Mouse (Mus musculus) stomach, postnatal 0 days (tissue): Measurements from ENCODE around the gene Nrcam. TPM values are rescaled to one million over a fixed set of nuclear protein-coding genes. Genes with fewer than 3 reads are reported as not detected.

ENCODE experiments used
- ATAC-seq: fragments of 200-750 bp; cut with Nextera tagmentation; 2 replicates; pipeline ENCODE4 v1.8.0; 2017; ENCODE audit not compliant: low FRiP score, low TSS enrichment
- DNase-seq: peaks from one replicate; pipeline ENCODE4 v3.0.0-alpha.2; 2016; ENCODE audit warnings: low spot score
- H3K27ac ChIP-seq: fragments of 300-500 bp; sonication (generic); replicated peaks from 2 replicates; pipeline ENCODE4 v1.5.1; 2014; ENCODE audit warnings: mild to moderate bottlenecking, control low read depth
- H3K27me3 ChIP-seq: fragments of 300-500 bp; sonication (generic); 2 replicates; pipeline ENCODE4 v1.6.1; 2014; ENCODE audit warnings: low read length; ENCODE audit not compliant: control insufficient read depth, insufficient read depth
- H3K36me3 ChIP-seq: fragments of 300-500 bp; sonication (generic); 2 replicates; pipeline ENCODE4 v1.6.1; 2014; ENCODE audit warnings: low read length, mixed read lengths; ENCODE audit not compliant: control insufficient read depth, insufficient read depth
- H3K4me1 ChIP-seq: fragments of 300-500 bp; sonication (generic); replicated peaks from 2 replicates; pipeline ENCODE4 v1.6.1; 2014; ENCODE audit warnings: antibody characterized with exemption; ENCODE audit not compliant: control insufficient read depth, insufficient read depth
- H3K4me2 ChIP-seq: fragments of 300-500 bp; sonication (generic); replicated peaks from 2 replicates; pipeline ENCODE4 v1.6.1; 2014; ENCODE audit warnings: low read depth, mild to moderate bottlenecking, control low read depth, moderate library complexity
- H3K4me3 ChIP-seq: fragments of 300-500 bp; sonication (generic); 2 replicates; pipeline ENCODE4 v1.5.1; 2014; ENCODE audit warnings: low read depth, low read length, control low read depth
- H3K9ac ChIP-seq: fragments of 300-500 bp; sonication (generic); 2 replicates; pipeline ENCODE4 v1.6.1; 2014; ENCODE audit warnings: mild to moderate bottlenecking, low read length, control low read depth, mixed read lengths
- H3K9me3 ChIP-seq: fragments of 300-500 bp; sonication (generic); 2 replicates; pipeline ENCODE4 v1.6.1; 2016; ENCODE audit warnings: low read length; ENCODE audit not compliant: control insufficient read depth
- CTCF ChIP-seq: IDR thresholded peaks from 2 replicates; pipeline ENCODE4 v1.5.1; 2016; ENCODE audit warnings: antibody characterized with exemption, low read depth, mild to moderate bottlenecking, moderate library complexity
- EP300 ChIP-seq: optimal IDR thresholded peaks from 2 replicates; pipeline ENCODE3; 2016; ENCODE audit warnings: antibody characterized with exemption
- WGBS: fragments of 180-500 bp; shearing (Covaris S2); extraction: QIAGEN DNeasy Blood & Tissue Kit; methylation state at CpG from one replicate; pipeline ENCODE4 v1.1.7; 2014; 5-methylcytosine and 5-hydroxymethylcytosine counted together
- polyA plus RNA-seq: library from polyadenylated mRNA; unstranded; fragments of >200 nt; fragmentation: Nextera tagmentation; extraction: Ambion mirVana; gene quantifications from 2 replicates; pipeline ENCODE4 v1.2.1, GENCODE M21; 2015

The Nrcam gene
- polyA plus RNA-seq, 1 experiment from 2014 or later: 1.2 TPM

DNA sequence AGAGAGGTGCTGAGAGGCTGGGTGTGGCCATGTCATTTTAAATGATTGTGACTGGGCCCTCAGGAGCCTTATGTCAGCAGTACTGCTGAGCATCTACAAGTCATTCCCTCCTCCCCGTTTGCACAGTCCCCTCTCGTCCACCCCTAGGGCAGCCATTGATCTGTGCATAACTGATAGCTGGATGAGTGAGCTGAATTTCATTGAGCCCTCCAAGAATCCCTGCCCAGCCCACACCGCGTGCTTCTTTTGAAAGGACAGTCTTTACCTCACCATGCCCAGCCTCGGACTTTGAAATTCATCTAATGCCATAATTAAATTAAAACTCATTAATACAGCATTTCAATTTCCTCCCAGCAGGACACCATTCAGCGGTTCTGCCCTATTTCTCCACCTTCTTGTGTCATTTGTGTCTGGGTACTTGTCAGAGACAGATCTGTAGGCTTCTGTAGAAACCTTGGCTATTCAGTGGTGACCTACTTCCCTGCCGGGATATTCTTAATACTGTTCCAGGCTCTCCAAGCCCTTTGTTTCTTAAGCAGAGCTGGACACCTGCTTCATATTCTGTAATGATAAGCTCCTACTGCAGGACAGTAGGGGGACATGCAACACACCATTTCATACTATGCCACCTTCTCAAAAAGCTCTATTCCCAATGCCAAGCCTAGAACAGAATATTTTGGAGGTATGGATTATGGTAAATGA, 190.9 kb downstream of the Nrcam start:
- no peak for ATAC-seq
- no peak overlapping the region for H3K27ac ChIP-seq
- no peak overlapping the region for H3K4me2 ChIP-seq
- no peak for TF ChIP-seq CTCF
- TF ChIP-seq EP300: no peak
- H3K4me3 ChIP-seq: no peak overlapping the region
- DNase-seq: no peak
- H3K9ac ChIP-seq: no peak overlapping the region
- H3K9me3 ChIP-seq: no peaks in the 10 kb centered on the region
- H3K4me1 ChIP-seq: no peaks in the 10 kb centered on the region
- 59% methylated on average over 7 of the region's 7 CpGs for WGBS
- H3K27me3 ChIP-seq: no peaks in the 10 kb centered on the region
- H3K36me3 ChIP-seq: no peaks in the 10 kb centered on the region

DNA sequence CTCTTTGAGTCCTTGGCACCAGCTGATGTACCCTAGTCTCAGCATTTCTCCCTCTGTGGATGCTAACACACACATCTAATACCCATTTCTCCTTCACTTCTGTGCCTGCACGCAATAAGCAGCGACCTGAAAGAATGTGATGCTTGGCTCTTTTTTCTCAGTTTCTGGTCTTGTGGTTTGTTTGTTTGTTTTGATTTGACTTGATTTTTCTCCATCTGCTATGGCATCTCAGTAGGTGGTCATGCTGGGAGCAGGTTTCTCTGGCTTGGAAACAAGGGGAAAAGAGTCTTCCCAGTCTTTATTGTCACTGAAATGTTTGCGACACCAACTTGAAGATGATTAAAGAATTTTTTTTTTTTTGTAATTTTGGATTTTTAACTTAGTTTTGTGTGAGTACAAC, 192.8 kb downstream of the Nrcam start:
- Histone ChIP-seq H3K4me2 (no peak overlapping the region), H3K36me3 (no peaks in the 10 kb centered on the region), H3K27me3 (no peaks in the 10 kb centered on the region), H3K9me3 (no peaks in the 10 kb centered on the region), H3K4me1 (no peaks in the 10 kb centered on the region), H3K4me3 (no peak overlapping the region), H3K9ac (no peak overlapping the region), H3K27ac (no peak overlapping the region)
- WGBS: 81% methylated on average over 3 of the region's 3 CpGs
- no peak for DNase-seq
- no peak for TF ChIP-seq EP300
- no peak for TF ChIP-seq CTCF
- no peak for ATAC-seq

DNA sequence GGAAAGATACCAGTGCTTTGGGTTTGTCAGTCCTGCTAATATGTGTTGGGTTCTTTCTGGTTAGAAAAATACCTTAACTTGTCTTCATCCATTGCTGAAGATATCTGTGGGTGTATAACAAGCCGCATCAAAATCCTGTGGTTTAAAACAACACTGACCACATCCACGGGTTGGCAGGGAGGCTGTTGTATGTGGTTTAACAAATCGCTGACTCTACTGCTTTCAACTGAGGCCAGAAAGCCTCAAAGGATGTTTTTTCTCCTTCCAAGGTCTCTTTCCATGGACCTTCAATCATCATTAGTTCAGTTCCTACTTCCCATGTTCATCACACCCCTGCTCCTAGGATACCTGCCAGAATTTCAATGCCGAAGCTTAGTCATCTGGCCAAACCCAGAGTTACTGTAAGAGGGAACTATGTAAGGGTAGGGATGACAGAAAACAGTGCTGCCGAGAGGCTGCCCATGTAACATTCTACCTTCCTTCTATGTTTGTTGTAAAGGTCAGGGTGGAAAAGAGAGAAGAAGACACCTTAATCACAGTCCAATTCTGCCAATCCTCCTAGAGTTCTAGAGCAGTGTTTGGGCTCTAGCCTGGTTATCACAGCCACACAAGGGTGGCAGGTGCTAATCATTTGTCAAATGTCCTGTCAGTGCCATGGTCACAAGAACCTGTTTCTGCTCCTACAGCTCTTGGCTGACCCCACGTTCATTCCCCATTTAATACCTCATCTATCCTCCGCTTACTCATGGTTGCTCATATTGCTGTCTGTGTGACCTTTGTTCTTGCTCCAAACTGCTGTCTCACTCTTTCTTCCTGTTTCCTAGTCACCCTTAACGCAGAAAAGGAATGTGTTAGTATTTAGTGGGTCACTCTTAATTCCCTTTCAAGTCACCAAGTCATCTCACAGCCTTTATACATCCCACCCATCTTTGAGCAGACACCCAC, 196.2 kb downstream of the Nrcam start:
- 69% methylated on average over 8 of the region's 8 CpGs for WGBS
- Histone ChIP-seq H3K36me3 (no peaks in the 10 kb centered on the region), H3K27me3 (no peaks in the 10 kb centered on the region), H3K9ac (no peak overlapping the region), H3K27ac (no peak overlapping the region), H3K4me3 (no peak overlapping the region), H3K9me3 (no peaks in the 10 kb centered on the region), H3K4me2 (no peak overlapping the region), H3K4me1 (no peaks in the 10 kb centered on the region)
- ATAC-seq: no peak
- TF ChIP-seq EP300: no peak
- DNase-seq: no peak

DNA sequence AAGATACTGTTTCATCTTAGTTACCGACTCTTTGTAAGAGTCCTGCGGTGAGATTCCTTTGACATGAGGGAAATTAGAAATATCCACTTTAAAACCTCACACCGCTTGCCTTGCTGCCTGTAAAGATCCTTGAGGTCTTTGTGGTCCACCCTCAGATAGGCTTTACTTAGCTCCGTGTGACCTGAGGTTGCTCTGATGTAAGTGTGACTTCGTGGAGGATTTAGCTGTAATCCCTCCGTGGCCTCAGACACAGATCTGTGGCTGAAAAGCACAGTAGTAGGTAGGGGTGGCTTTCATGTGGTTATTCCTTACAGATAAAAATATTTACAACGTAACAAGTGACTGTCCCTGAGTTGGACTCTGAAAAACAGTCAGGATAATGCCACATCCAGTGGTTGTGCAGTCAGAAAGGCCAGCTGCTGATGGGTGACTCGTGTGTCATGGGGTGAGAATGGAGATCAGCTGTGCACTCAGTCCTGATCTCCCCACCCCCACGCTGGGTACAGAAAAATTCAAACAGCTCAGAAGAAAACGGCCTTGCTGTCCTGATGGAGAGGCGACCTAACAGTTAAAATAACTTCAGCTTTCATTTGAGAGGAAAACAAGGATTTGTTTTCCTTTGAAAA, 199.8 kb downstream of the Nrcam start:
- Histone ChIP-seq H3K27ac (no peak overlapping the region), H3K9ac (no peak overlapping the region), H3K36me3 (no peaks in the 10 kb centered on the region), H3K4me1 (no peaks in the 10 kb centered on the region), H3K9me3 (no peaks in the 10 kb centered on the region), H3K27me3 (no peaks in the 10 kb centered on the region), H3K4me3 (no peak overlapping the region), H3K4me2 (no peak overlapping the region)
- DNase-seq: no peak
- 40% methylated on average over 11 of the region's 11 CpGs for WGBS
- ATAC-seq: no peak
- TF ChIP-seq CTCF (no peak), EP300 (no peak)

GRCm38 (mm10) chr12:44532337-44533113, 203.8 kb downstream of the Nrcam start:
- Histone ChIP-seq H3K27me3 (no peaks in the 10 kb centered on the region), H3K4me3 (no peak overlapping the region), H3K9ac (no peak overlapping the region), H3K9me3 (no peaks in the 10 kb centered on the region), H3K27ac (no peak overlapping the region), H3K4me1 (no peaks in the 10 kb centered on the region), H3K36me3 (no peaks in the 10 kb centered on the region), H3K4me2 (no peak overlapping the region)
- no peak for DNase-seq
- no peak for TF ChIP-seq CTCF
- no peak for TF ChIP-seq EP300
- 74% methylated on average over 19 of the region's 19 CpGs for WGBS
- no peak for ATAC-seq
